Mouse (Mus musculus): ENCODE measurements around the gene Kcnip4.

GRCm38 (mm10) chr5:48421957-48422356 is 1102.8 kb downstream of the Kcnip4 start:
- no peak for TF ChIP-seq CTCF (IDR thresholded peaks at IDR 0.05; ENCODE audit: control insufficient read depth, insufficient read depth, insufficient read length)
- TF ChIP-seq MAX (IDR thresholded peaks at IDR 0.05), result no peak
- no peak for TF ChIP-seq MYOG (IDR thresholded peaks at IDR 0.05; ENCODE audit: control insufficient read depth, extremely low read depth, insufficient read length)
- TF ChIP-seq MYOD1 (IDR thresholded peaks at IDR 0.05; ENCODE audit: control insufficient read depth, insufficient read length, low read depth), result no peak
